Mouse (Mus musculus) intestine, embryonic 16.5 days (tissue): ENCODE measurements around the gene Gm813. TPM values are rescaled to one million over a fixed set of nuclear protein-coding genes. Genes with fewer than 3 reads are reported as not detected.

Experiments
- ATAC-seq: fragments of 200-750 bp; cut with Nextera tagmentation; 2 replicates; pipeline ENCODE4 v1.8.0; 2017; ENCODE audit warnings: moderate TSS enrichment, moderate library complexity
- H3K27ac ChIP-seq: fragments of 300-500 bp; sonication (generic); 2 replicates; pipeline ENCODE4 v1.5.1; 2014; ENCODE audit warnings: mild to moderate bottlenecking, low read length
- H3K27me3 ChIP-seq: fragments of 300-500 bp; sonication (generic); replicated peaks from 2 replicates; pipeline ENCODE4 v1.6.1; 2014; ENCODE audit warnings: low read length, control low read depth, mixed read lengths; ENCODE audit not compliant: control insufficient read depth, insufficient read depth
- H3K36me3 ChIP-seq: fragments of 300-500 bp; sonication (generic); 2 replicates; pipeline ENCODE4 v1.6.1; 2014; ENCODE audit warnings: low read length, control low read depth; ENCODE audit not compliant: control insufficient read depth, insufficient read depth
- H3K4me1 ChIP-seq: fragments of 300-500 bp; sonication (generic); 2 replicates; pipeline ENCODE4 v1.6.1; 2014; ENCODE audit warnings: low read length, control low read depth, mixed read lengths; ENCODE audit not compliant: control insufficient read depth, insufficient read depth
- H3K4me2 ChIP-seq: fragments of 300-500 bp; sonication (generic); 2 replicates; pipeline ENCODE4 v1.6.1; 2014; ENCODE audit warnings: low read depth, low read length, control low read depth
- H3K4me3 ChIP-seq: fragments of 300-500 bp; sonication (generic); 2 replicates; pipeline ENCODE4 v1.5.1; 2014; ENCODE audit warnings: mild to moderate bottlenecking, low read length
- H3K9ac ChIP-seq: fragments of 300-500 bp; sonication (generic); 2 replicates; pipeline ENCODE4 v1.6.1; 2014; ENCODE audit warnings: low read depth, low read length
- H3K9me3 ChIP-seq: fragments of 300-500 bp; sonication (generic); 2 replicates; pipeline ENCODE4 v1.6.1; 2016; ENCODE audit warnings: low read length, control low read depth; ENCODE audit not compliant: control insufficient read depth
- polyA plus RNA-seq: library from polyadenylated mRNA; unstranded; fragments of >200 nt; fragmentation: Nextera tagmentation; extraction: Ambion mirVana; gene quantifications from 2 replicates; pipeline ENCODE4 v1.2.1, GENCODE M21; 2015

Gene Gm813
- polyA plus RNA-seq, 1 experiment from 2014 or later = not detected

GRCm38 (mm10) chr16:58570694-58571264 lies 46.0 kb downstream of the Gm813 start:
- Histone ChIP-seq H3K4me1 (no peaks in the 10 kb centered on the region), H3K9ac (no peak overlapping the region), H3K27me3 (no peaks in the 10 kb centered on the region), H3K4me3 (no peak overlapping the region), H3K4me2 (no peak overlapping the region), H3K9me3 (no peaks in the 10 kb centered on the region), H3K36me3 (no peaks in the 10 kb centered on the region), H3K27ac (no peak overlapping the region)
- ATAC-seq = no peak

Other genes starting within 250 kb of the Gm813 start
- 2.5 and 2.8 TPM in 2 replicates for gene Dcbld2, start 208.5 kb downstream of the Gm813 start, polyA plus RNA-seq
- gene St3gal6, start 92.7 kb downstream of the Gm813 start, polyA plus RNA-seq = 22.5 and 23.5 TPM in 2 replicates
- gene E330017A01Rik, start 21.8 kb upstream of the Gm813 start, polyA plus RNA-seq = not detected in 2 replicates
- 60.6 and 70.3 TPM in 2 replicates for gene Cpox, start 53.3 kb upstream of the Gm813 start, polyA plus RNA-seq
- 0.11 and 0.24 TPM in 2 replicates for gene Gpr15, start 102.1 kb upstream of the Gm813 start, polyA plus RNA-seq
- 93.7 and 97.5 TPM in 2 replicates for gene Cldnd1, start 110.9 kb upstream of the Gm813 start, polyA plus RNA-seq
- not detected in 2 replicates for gene Olfr172, start 146.2 kb upstream of the Gm813 start, polyA plus RNA-seq
- gene Olfr173, start 183.3 kb upstream of the Gm813 start, polyA plus RNA-seq = not detected in 2 replicates
- gene Olfr175-ps1, start 209.8 kb upstream of the Gm813 start, polyA plus RNA-seq = not detected in 2 replicates